Mouse (Mus musculus) right cerebral cortex, adult 2 months (tissue): Measurements from ENCODE around the gene Padi3.

Source experiments
- DNase-seq, 2 experiments: peaks; one replicate each; pipeline ENCODE4 v3.0.0; 2021 to 2022; ENCODE audit warnings: low spot score in 2 of 2

Padi3 gene

GRCm38 (mm10) chr4:140815996-140816917 is 5.8 kb upstream of the Padi3 start:
- DNase-seq, result no peak

GRCm38 (mm10) chr4:140815496-140815895 is 5.0 kb upstream of the Padi3 start:
- DNase-seq, result no peak

GRCm38 (mm10) chr4:140814241-140815225 is 4.1 kb upstream of the Padi3 start:
- peak in 1 of 2 experiments; percentile 10 for DNase-seq

DNA sequence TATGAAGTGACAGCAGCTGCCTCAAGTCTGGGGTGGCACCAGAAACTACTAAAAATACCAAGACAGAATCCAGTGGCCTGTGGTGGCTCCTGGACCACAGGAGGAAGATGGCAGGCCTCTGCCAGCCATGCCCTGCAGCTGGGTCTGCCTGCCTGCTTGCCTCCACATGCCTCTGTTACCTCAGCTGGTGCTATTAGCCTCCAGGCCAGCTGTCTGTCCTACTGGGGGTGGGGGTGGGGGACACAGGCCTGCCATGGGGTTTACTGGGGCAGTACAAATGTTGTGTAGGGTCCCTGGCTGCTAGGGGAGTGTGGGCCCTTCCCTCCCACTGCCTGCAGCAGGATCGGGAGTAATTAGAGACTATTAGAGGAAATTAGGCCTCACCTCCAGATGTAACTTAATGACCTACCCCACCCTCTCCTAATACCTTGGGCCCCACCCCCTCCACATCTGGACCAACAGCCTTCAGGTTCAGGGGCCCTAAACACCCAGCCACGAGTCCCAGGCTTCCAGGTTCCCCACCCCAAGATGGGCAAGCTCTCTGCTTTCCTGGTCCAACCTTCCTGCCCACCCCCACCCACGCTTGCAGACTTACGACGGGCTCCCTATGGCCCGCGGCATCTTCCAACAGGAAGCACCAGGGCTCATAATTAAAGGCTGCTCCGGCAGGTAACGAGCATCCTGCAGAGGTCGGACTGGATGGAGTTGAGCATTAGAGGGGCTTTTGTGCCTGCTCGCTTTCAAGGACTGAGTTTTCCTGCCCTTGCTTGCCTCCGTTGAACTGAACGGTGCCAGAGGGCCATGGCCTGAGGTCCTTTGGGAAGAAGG is 3.1 kb upstream of the Padi3 start:
- DNase-seq, result no peak

DNA sequence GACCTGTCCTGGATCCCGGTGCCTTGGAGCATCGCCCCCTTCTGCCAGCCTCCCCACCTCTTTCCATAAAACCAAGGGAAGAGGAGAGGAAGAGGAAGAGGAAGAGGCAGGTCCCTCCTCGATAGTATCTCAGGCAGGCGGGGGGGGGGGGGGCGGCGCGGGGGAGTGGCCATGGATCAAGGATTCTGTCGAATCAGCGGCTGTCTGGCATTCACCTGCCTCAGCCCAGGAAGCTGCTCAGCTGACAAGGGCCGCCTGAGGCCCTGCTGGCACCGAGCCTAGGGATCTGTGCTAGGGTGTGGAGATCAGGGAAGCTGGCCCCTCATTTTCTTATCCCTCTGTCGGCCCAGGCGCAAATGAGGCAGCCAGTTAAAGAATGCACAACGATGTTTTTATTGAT is 2.2 kb upstream of the Padi3 start:
- no peak for DNase-seq

DNA sequence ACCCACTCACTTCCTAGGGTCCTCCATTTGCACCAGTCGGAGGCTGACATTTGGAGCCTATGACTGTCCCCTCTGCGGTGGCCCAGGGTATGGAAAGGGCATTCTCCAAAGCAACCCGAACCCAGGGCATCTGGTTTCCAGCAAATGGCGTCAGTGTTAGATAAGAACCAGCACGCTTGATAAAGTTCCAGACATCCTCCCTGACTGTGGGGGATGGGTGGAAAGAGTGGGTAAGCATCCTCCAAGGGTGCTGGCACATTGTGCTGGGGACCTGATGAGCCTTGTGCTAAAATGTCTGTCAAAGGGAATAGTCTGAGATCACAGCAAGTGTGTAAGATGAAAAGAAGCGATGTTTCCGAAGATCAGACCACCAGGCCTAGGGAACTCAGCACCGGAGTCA is 1.7 kb upstream of the Padi3 start:
- DNase-seq, result no peak

DNA sequence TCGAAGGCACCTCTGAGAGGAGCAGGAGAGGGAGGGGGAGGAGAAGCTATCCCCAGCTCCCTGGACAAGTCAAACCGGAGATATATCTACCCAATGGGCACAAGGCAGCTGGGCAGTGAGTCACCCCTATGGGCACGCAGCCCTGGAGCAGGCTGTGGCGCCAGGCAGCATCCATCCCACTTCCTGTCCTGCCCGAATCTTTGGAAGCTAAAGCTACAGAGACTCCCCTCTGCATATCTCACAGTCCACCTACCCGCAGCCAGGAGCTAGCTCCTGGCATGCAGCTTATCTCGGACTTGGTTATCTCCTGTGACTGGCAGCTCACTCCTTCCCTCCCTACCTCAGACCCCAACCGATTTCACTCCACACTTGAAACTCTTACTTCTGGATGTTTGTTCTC is 1.3 kb downstream of the Padi3 start:
- no peak for DNase-seq

- DNase-seq, result no peak
Measured at GRCm38 (mm10) chr4:140804601-140805000, 5.8 kb downstream of the Padi3 start.

DNA sequence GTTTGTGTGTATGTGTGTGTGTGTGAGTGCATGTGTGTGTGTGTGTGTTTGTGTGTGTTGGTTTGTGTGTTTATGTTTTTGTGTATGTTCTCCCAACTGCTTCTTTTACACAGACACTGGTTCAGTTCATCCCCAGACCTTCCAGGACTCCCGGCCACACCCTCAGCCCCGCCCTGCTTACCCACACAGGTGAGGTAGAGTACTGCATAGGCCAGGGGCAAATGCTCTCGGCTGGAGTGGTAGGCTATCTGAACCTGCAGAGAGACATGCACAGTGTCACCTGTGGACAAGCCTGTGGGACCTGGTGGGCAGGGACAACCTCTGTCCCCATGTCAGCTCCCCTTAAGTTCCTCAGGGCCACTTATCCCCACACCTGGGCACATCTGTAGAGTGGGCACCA is 9.1 kb downstream of the Padi3 start:
- no peak for DNase-seq

DNA sequence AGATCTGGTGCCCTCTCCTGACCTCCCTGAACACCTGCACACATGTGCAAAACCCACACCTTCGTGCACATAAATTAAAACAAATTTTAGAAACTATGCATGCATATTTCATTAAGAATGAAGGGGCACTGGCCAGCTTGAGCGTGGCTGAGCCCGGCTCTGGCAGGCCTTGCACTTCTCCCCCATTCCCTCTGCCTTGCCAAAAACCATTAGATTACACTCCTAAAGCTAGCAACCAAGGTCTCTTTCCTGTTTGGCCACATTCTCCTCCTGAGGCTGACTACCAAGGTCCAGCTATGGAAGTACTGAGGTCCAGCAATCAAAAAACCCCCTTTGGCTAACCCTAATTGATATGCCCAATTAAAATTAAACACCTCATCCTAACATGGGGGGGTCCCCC is 13.7 kb downstream of the Padi3 start:
- DNase-seq, result no peak

DNA sequence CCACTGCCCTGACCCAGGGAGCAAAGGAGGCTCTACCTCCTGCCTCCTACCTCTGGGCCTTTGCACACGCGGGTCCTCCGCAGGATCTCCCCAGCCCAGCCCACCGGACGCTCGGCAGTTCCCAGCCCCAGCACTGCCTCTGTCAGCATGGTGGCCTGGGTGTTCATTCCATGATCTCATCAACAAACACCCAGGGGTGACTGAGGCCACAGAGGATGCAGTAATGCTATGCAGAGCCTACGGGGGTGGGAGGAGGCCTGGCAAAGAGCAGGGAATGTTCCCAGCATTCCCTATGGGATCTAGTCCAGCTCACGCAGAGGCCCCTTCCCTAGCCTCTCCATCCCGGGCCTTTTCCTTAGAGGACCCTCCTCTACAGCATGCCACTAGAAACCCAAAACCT is 15.8 kb downstream of the Padi3 start:
- DNase-seq, result no peak

GRCm38 (mm10) chr4:140793795-140794194 is 16.7 kb downstream of the Padi3 start:
- DNase-seq, result no peak

DNA sequence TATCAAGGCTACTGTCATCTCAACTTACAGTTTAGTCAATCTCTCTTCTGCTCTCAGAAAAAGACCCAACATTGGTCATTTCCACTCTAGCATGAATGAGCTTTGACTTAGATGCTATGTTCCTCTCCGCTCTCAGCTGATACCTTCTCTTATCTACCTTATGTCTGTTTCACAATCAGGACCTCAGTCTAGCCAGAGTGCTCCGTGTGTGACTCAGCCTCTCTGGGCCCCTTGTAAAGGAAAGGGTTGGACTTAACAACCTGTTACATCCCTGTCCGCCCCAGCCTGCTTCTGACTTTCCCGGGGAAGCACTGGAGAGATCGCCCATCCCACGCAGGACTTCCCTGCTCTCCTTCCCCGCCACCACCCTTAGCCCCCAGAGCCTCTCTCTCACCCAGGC is 17.9 kb downstream of the Padi3 start:
- DNase-seq, result no peak

DNA sequence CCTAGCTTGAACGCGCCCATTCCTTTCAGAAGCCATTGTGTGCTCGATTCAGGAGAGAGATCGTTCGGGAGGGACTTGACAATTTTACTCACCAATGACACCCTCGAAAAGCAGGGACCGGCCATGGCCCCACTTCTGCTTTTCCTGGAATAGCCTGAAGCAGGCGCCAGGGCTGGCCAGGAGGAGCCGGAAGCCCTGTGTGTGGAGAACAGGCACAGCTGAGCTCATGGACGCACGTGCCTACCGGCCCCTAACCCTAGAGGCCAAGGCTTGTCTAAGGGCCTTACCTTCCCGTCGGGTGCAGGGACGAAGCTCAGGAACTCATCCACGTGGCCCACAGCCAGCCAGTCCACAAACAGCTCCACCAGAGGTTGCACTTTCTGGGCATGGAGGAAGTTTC is 19.4 kb downstream of the Padi3 start:
- DNase-seq, result no peak

DNA sequence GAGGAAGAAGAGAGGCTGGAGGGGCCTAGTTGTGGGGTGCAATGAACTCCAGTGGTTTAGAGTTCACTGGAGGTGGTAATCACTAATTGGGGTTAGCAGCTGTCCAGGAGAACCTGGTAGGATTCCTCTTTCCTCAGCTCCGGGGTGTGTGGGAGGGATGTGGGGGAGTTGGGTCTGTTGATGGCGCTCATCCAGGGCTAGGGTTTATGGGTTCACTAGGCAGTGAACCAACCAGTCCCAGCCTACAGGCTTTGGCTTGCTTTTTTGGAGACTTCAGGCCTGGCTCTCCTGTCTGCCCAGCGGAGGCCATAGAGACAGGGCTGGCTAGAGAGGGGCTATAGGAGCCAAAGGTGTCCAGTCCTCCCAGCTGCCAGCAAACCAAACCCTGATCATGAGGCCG is 20.5 kb downstream of the Padi3 start:
- no peak for DNase-seq

GRCm38 (mm10) chr4:140788983-140789382 is 21.5 kb downstream of the Padi3 start:
- DNase-seq, result peak; percentile 23 to 63

DNA sequence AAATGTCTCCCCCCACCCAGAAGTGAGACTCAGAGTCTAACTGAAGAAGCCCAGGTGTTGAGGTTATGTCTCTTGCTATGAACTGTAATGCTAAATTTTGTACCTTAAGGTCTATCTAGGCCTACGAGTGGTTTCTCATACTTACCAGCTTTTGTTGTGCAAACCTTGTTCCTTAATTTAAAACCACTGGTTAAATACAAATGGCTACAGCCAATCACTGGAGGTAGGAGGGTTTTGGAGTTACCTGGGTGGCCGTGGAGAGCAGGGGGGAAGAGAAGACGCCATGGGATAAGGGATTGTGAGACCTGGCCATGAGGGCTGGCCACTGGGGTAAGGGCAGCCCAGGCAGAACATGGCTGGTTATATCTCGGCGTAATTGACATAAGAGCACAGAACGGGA is 22.2 kb downstream of the Padi3 start:
- no peak for DNase-seq

- DNase-seq, result no peak
Measured at GRCm38 (mm10) chr4:140787414-140787813, 23.0 kb downstream of the Padi3 start.

DNA sequence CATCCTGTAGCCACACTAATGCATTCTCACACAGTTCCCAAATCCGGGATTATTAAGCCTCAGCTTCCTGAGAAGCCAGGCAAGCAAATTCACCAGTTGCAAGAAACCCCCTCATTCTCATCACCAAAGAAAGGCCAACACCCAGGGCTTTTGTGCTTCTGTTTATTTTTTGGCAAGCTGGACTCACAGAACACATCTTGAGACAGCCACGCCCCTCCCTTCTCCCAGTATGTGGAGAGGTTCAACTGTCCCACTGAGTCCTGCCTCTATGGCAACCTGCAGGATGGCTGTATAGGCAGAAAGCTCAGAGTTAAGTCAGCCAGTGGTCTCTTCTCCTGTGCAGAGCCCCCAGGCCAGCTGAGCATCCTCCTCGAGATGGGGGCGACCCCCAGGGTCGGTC is 25.2 kb downstream of the Padi3 start:
- DNase-seq, result no peak

DNA sequence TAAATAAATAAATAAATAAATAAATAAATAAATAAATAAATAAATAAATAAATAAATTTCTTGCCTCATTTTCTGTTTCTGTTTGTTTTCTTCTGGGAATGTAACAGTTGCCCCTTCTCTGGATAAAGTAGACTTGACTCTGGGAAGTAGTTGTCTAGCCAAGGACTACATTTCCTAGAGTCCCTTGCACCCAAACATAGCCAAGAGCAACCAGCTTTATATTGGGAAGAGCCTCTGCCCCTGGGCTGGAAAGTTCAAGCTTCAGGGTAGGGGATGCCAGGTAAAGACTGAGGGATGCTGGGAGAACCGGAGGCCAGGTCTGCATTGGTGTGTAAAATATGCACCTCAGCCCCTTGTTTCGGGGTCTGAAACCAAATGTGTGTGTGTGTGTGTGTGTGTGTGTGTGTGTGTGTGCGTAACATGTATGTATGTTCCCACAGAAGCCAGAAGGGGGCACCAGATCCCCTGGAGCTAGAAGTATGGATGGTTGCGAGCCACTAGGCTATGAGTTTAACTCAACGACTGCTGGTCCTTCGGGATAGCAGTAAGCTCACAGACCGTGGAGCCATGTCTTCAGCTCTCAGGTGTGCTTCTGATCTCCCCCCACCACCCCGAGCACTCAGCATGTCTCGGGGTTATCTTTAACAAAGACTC is 26.0 kb downstream of the Padi3 start:
- DNase-seq, result no peak

DNA sequence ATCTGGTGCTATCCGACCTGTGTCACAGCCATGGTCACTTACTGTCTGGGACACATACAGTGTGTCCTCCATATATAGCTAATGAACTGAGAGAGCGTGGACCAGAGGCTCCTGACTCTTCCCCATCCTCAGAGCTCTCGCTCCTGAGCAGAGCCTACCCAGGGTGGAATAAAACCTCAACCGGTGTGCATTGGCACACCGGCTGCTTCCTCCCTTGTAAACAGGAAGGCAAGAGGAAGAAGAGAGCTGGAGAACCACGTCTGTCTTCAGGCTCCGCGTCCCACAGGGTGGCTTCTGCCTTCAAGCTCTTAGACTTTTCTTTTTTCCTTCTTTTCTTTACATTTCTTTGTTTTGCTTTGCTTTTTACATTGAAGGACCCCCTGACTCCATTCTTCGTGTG is 27.6 kb downstream of the Padi3 start:
- DNase-seq, result no peak
